In genomic region chr11:102158024-102158423, GRCm38 (mm10) we compare ENCODE assay signal across 16 mouse cellular contexts. TPM values are rescaled to one million over a fixed set of nuclear protein-coding genes. Genes with fewer than 3 reads are reported as not detected.
"Had no signal": no experiment of that assay in that cellular context is flagged by ENCODE, and none has a peak within 500 bp of the region (broad histone marks: within the 10 kb centered on the region; RNA-seq: fewer than 3 reads in every experiment).

No protein-coding gene starts in this region.

RNA-seq across cellular contexts. Expression of gene Nags, which starts 12.7 kb away (rescaled TPM):
- total RNA-seq: megakaryocyte, adult 5-6 weeks; monocyte, adult 5-6 weeks; neutrophil, adult 5-6 weeks had no signal
- polyA plus RNA-seq: midbrain, embryonic 10.5 days; midbrain, embryonic 12.5 days; neural tube, embryonic 12.5 days; neural tube, embryonic 14.5 days; stomach, postnatal 0 days had no signal

RNA-seq across cellular contexts. Expression of gene Pyy, which starts 50.4 kb away (rescaled TPM):
- total RNA-seq: megakaryocyte, adult 5-6 weeks; megakaryocyte-erythroid progenitor cell, adult 5-6 weeks; monocyte, adult 5-6 weeks; neutrophil, adult 5-6 weeks had no signal
- polyA plus RNA-seq: liver, postnatal 0 days; lung, adult 2 months; lung, embryonic 16.5 days; midbrain, embryonic 10.5 days; midbrain, embryonic 12.5 days; midbrain, embryonic 14.5 days; midbrain, embryonic 16.5 days; neural tube, embryonic 12.5 days; neural tube, embryonic 14.5 days; spleen, adult 2 months; urinary bladder, adult 2 months had no signal
